Mouse (Mus musculus) bone marrow macrophage, adult 2 months (primary cell): ENCODE results near the gene Lmna. TPM values are rescaled to one million over a fixed set of nuclear protein-coding genes. Genes with fewer than 3 reads are reported as not detected.

Source experiments
- H3K27ac ChIP-seq: 2 replicates; pipeline ENCODE4 v1.5.1; 2012; ENCODE audit warnings: low read depth, low read length; ENCODE audit not compliant: insufficient read depth
- H3K4me1 ChIP-seq: 2 replicates; pipeline ENCODE4 v1.6.1; 2012; ENCODE audit warnings: low read length; ENCODE audit not compliant: control insufficient read depth, insufficient read depth
- H3K4me3 ChIP-seq: 2 replicates; pipeline ENCODE4 v1.5.1; 2012; ENCODE audit warnings: mild to moderate bottlenecking, low read length, moderate library complexity; ENCODE audit not compliant: insufficient read depth
- CTCF ChIP-seq: IDR thresholded peaks from 2 replicates; pipeline ENCODE4 v1.5.1; 2012; ENCODE audit warnings: low read depth, mild to moderate bottlenecking, low read length, moderate library complexity
- POLR2A ChIP-seq: IDR thresholded peaks from 2 replicates; pipeline ENCODE4 v1.6.1; 2012; ENCODE audit warnings: mild to moderate bottlenecking, low read depth, low read length, borderline replicate concordance
- polyA plus RNA-seq: library from polyadenylated mRNA; stranded (reverse); fragments of >200 nt; gene quantifications from 2 replicates; pipeline ENCODE4 v1.2.4, GENCODE M21; 2012; ENCODE audit not compliant: missing spikeins, insufficient read depth, insufficient read length

Gene Lmna
- polyA plus RNA-seq, 1 experiment = 126 TPM

- Histone ChIP-seq H3K4me3 (no peak overlapping the region), H3K27ac (no peak overlapping the region), H3K4me1 (no peaks in the 10 kb centered on the region)
- TF ChIP-seq POLR2A (no peak), CTCF (no peak)
Observed at GRCm38 (mm10) chr3:88539397-88539796, 29.6 kb upstream of the Lmna start.

- H3K27ac ChIP-seq = no peak overlapping the region
- no peaks in the 10 kb centered on the region for H3K4me1 ChIP-seq
- H3K4me3 ChIP-seq = no peak overlapping the region
- TF ChIP-seq POLR2A (no peak), CTCF (no peak)
Observed at GRCm38 (mm10) chr3:88538271-88539145, 28.8 kb upstream of the Lmna start.

- no peak for TF ChIP-seq POLR2A
- TF ChIP-seq CTCF = no peak
- Histone ChIP-seq H3K27ac (no peak overlapping the region), H3K4me1 (no peaks in the 10 kb centered on the region), H3K4me3 (no peak overlapping the region)
Observed at GRCm38 (mm10) chr3:88537146-88537545, 27.4 kb upstream of the Lmna start.

GRCm38 (mm10) chr3:88536103-88536930 lies 26.6 kb upstream of the Lmna start:
- no peaks in the 10 kb centered on the region for H3K4me1 ChIP-seq
- no peak for TF ChIP-seq POLR2A
- TF ChIP-seq CTCF = no peak
- no peak overlapping the region for H3K27ac ChIP-seq
- no peak overlapping the region for H3K4me3 ChIP-seq

GRCm38 (mm10) chr3:88535527-88535926 lies 25.8 kb upstream of the Lmna start:
- Histone ChIP-seq H3K27ac (no peak overlapping the region), H3K4me3 (no peak overlapping the region), H3K4me1 (peaks cover 2% of the 10 kb centered on the region; the same call in 1 of the 2 replicates)
- TF ChIP-seq POLR2A = no peak
- TF ChIP-seq CTCF = no peak

GRCm38 (mm10) chr3:88535005-88535404 lies 25.2 kb upstream of the Lmna start:
- H3K27ac ChIP-seq = no peak overlapping the region
- peaks cover 4% of the 10 kb centered on the region; the same call in 1 of the 2 replicates for H3K4me1 ChIP-seq
- no peak overlapping the region for H3K4me3 ChIP-seq
- TF ChIP-seq POLR2A (no peak), CTCF (no peak)

GRCm38 (mm10) chr3:88533706-88534105 lies 23.9 kb upstream of the Lmna start:
- H3K4me3 ChIP-seq = no peak overlapping the region
- H3K4me1 ChIP-seq = peaks cover 4% of the 10 kb centered on the region; the same call in 1 of the 2 replicates
- H3K27ac ChIP-seq = no peak overlapping the region
- TF ChIP-seq POLR2A (no peak), CTCF (no peak)

GRCm38 (mm10) chr3:88532689-88533511 lies 23.1 kb upstream of the Lmna start:
- H3K4me1 ChIP-seq = peaks cover 4% of the 10 kb centered on the region; the same call in 1 of the 2 replicates
- H3K27ac ChIP-seq = no peak overlapping the region
- peak overlapping the region; percentile 89 for H3K4me3 ChIP-seq

GRCm38 (mm10) chr3:88532299-88532674 lies 22.5 kb upstream of the Lmna start, which contains the start of gene Mex3a:
TSS of gene Mex3a (plus strand) at chr3:88532395.
- H3K27ac ChIP-seq = peak within 1 kb of the TSS; percentile 43; the same call in 1 of the 2 replicates

More at GRCm38 (mm10) chr3:88532689-88533511, 23.1 kb upstream of the Lmna start:
- TF ChIP-seq POLR2A (no peak), CTCF (no peak)

More at GRCm38 (mm10) chr3:88532299-88532674, 22.5 kb upstream of the Lmna start, which contains the start of gene Mex3a:
- TF ChIP-seq CTCF (no peak), POLR2A (no peak)
- Histone ChIP-seq H3K4me3 (peak within 1 kb of the TSS; percentile 89), H3K4me1 (peaks cover 8% of the 10 kb centered on the region)
